Mouse (Mus musculus): ENCODE measurements around the gene Ppip5k2.

DNA sequence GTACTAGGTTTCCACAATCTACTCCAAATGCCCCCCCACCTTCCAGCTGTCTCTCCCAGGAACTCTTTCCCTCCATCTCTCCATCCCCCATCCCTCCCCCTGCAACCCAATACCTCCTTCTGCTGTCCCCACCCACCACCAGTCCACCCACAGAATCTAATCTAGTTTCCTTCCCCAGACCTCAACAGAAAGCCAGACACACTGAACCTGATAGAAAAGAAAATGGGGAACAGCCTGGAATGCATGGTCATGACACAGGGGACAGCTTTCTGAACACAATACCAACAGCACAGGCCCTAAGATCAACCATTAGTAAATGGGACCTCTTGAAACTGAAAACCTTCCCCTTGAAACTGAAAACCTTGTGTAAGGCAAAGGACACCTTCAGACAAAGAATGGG lies 76.4 kb downstream of the Ppip5k2 start:
- TF ChIP-seq CTCF (IDR thresholded peaks at IDR 0.05; ENCODE audit: control insufficient read depth, insufficient read depth, low read length) (no peak), POLR2A (IDR thresholded peaks at IDR 0.05; ENCODE audit: borderline replicate concordance, control insufficient read depth, low read depth, low read length) (no peak)

Data from bone marrow, adult 2 months (tissue).